Mouse (Mus musculus) stomach, postnatal 0 days (tissue): ENCODE data around the gene Rxra. TPM values are rescaled to one million over a fixed set of nuclear protein-coding genes. Genes with fewer than 3 reads are reported as not detected.
A peak's percentile ranks its signal among the peaks of the same experiment; 100 is the strongest.

Experiments used
- ATAC-seq: fragments of 200-750 bp; cut with Nextera tagmentation; 2 replicates; pipeline ENCODE4 v1.8.0; 2017; ENCODE audit not compliant: low FRiP score, low TSS enrichment
- DNase-seq: peaks from one replicate; pipeline ENCODE4 v3.0.0-alpha.2; 2016; ENCODE audit warnings: low spot score
- H3K27ac ChIP-seq: fragments of 300-500 bp; sonication (generic); replicated peaks from 2 replicates; pipeline ENCODE4 v1.5.1; 2014; ENCODE audit warnings: mild to moderate bottlenecking, control low read depth
- H3K27me3 ChIP-seq: fragments of 300-500 bp; sonication (generic); 2 replicates; pipeline ENCODE4 v1.6.1; 2014; ENCODE audit warnings: low read length; ENCODE audit not compliant: control insufficient read depth, insufficient read depth
- H3K36me3 ChIP-seq: fragments of 300-500 bp; sonication (generic); 2 replicates; pipeline ENCODE4 v1.6.1; 2014; ENCODE audit warnings: low read length, mixed read lengths; ENCODE audit not compliant: control insufficient read depth, insufficient read depth
- H3K4me1 ChIP-seq: fragments of 300-500 bp; sonication (generic); replicated peaks from 2 replicates; pipeline ENCODE4 v1.6.1; 2014; ENCODE audit warnings: antibody characterized with exemption; ENCODE audit not compliant: control insufficient read depth, insufficient read depth
- H3K4me2 ChIP-seq: fragments of 300-500 bp; sonication (generic); replicated peaks from 2 replicates; pipeline ENCODE4 v1.6.1; 2014; ENCODE audit warnings: low read depth, mild to moderate bottlenecking, control low read depth, moderate library complexity
- H3K4me3 ChIP-seq: fragments of 300-500 bp; sonication (generic); 2 replicates; pipeline ENCODE4 v1.5.1; 2014; ENCODE audit warnings: low read depth, low read length, control low read depth
- H3K9ac ChIP-seq: fragments of 300-500 bp; sonication (generic); 2 replicates; pipeline ENCODE4 v1.6.1; 2014; ENCODE audit warnings: mild to moderate bottlenecking, low read length, control low read depth, mixed read lengths
- H3K9me3 ChIP-seq: fragments of 300-500 bp; sonication (generic); 2 replicates; pipeline ENCODE4 v1.6.1; 2016; ENCODE audit warnings: low read length; ENCODE audit not compliant: control insufficient read depth
- CTCF ChIP-seq: IDR thresholded peaks from 2 replicates; pipeline ENCODE4 v1.5.1; 2016; ENCODE audit warnings: antibody characterized with exemption, low read depth, mild to moderate bottlenecking, moderate library complexity
- EP300 ChIP-seq: optimal IDR thresholded peaks from 2 replicates; pipeline ENCODE3; 2016; ENCODE audit warnings: antibody characterized with exemption
- WGBS: fragments of 180-500 bp; shearing (Covaris S2); extraction: QIAGEN DNeasy Blood & Tissue Kit; methylation state at CpG from one replicate; pipeline ENCODE4 v1.1.7; 2014; 5-methylcytosine and 5-hydroxymethylcytosine counted together
- polyA plus RNA-seq: library from polyadenylated mRNA; unstranded; fragments of >200 nt; fragmentation: Nextera tagmentation; extraction: Ambion mirVana; gene quantifications from 2 replicates; pipeline ENCODE4 v1.2.1, GENCODE M21; 2015

The Rxra gene
- polyA plus RNA-seq, 1 experiment from 2014 or later: 8.7 TPM

DNA sequence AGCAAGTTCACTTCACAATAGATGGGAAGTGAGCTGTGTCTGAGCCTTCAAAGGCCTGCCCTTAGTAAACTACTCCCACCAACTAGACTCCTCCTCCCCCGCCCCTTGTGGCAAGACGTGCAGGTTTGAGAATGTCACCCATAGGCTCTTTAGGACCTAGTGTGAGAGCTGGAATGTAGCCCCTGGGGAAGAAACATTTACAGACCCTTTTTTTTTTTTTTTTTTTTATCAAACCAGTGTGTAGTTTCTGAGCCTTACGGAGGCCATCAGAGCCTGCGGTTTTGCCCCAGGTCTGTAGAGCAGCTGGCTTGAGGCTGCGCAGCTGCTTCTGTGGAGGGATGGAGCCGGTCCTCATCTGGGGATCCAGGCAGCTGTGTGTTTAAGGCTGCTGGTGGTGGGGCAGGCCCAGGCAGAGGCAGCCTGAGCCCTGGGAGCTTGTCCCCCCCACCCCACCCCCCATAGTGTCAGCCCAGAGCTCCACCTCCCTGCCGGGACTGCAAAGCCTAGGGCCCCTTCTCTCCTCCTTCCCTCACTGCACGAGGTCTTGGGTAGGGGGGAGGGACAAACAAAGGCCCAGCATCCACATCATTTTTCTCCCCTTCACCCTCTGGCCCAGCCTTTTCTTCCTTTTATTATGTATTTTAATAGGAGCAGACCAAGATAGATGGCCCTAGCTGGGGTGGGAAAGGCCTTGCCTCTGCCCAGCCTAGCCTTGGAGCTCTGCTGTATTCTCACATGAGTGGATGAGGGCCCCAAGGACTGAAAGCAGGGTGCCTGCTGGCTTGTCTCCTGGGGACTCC is 26.2 kb upstream of the Rxra start:
- Histone ChIP-seq H3K27ac (peak overlapping the region; percentile 56; the same call in 1 of the 2 replicates), H3K4me3 (no peak overlapping the region), H3K36me3 (no peaks in the 10 kb centered on the region), H3K9me3 (no peaks in the 10 kb centered on the region), H3K27me3 (no peaks in the 10 kb centered on the region), H3K4me2 (no peak overlapping the region), H3K4me1 (peaks cover 3% of the 10 kb centered on the region; the same call in 1 of the 2 replicates), H3K9ac (no peak overlapping the region)
- no peak for TF ChIP-seq CTCF
- no peak for TF ChIP-seq EP300
- ATAC-seq: peak; percentile 33; the same call in 1 of the 2 replicates
- no peak for DNase-seq
- WGBS: 32% methylated on average over 8 of the region's 8 CpGs

DNA sequence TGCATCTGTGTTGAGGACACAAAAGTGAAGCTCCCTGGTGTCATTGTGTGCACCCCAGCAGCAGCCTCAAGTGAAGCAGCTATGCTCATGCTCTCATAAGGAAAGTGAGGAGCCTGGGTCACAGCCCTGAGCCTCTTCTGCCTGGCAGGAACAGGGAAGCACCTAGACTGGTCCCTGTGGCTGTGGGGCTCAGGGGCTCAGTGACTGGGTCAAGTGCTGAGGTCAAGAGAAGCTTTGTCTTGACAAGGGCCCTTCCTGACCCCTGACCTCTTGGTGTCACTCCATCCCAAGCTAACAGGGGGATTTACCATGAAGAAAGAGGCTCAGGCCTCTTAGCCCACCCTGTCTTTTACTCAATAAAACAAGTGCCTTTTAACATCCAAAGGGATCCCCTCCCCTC is 25.2 kb upstream of the Rxra start:
- no peak overlapping the region for H3K4me2 ChIP-seq
- H3K9ac ChIP-seq: no peak overlapping the region
- ATAC-seq: no peak
- H3K27me3 ChIP-seq: no peaks in the 10 kb centered on the region
- H3K36me3 ChIP-seq: no peaks in the 10 kb centered on the region
- no peak overlapping the region for H3K27ac ChIP-seq
- DNase-seq: no peak
- TF ChIP-seq CTCF (no peak), EP300 (no peak)
- no peaks in the 10 kb centered on the region for H3K9me3 ChIP-seq
- peaks cover 3% of the 10 kb centered on the region; the same call in 1 of the 2 replicates for H3K4me1 ChIP-seq
- no peak overlapping the region for H3K4me3 ChIP-seq

DNA sequence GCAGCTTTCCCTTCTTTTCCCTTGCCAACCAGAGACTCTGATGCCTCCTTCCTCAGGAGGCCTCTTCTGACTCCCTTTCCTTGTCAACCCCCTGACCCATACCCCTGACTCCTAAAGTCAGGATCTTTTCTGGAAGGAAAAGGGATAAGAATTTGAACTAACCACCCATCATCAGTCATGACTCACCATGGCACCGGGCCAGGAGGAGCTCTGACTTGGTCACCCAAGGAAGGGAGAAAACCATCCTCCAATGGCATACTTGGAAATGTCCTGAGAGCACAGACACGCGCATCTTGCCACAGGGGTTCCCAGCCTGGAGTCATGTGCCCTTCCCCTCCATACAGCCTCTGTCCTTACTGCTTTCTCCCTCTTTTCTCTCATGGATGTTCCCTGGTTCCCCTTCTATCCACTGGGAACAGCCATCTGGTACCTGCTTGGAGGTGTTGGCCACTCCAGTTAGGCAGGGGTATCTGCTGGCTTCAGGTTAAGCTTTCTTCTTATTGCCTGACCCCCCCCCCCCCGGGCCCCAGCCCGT is 22.7 kb upstream of the Rxra start:
- 68% methylated on average over 5 of the region's 5 CpGs for WGBS
- TF ChIP-seq EP300 (no peak), CTCF (no peak)
- Histone ChIP-seq H3K27me3 (no peaks in the 10 kb centered on the region), H3K9ac (no peak overlapping the region), H3K4me1 (peaks cover 3% of the 10 kb centered on the region; the same call in 1 of the 2 replicates), H3K36me3 (no peaks in the 10 kb centered on the region), H3K4me2 (no peak overlapping the region), H3K9me3 (no peaks in the 10 kb centered on the region), H3K4me3 (no peak overlapping the region), H3K27ac (no peak overlapping the region)
- DNase-seq (peak; percentile 44), ATAC-seq (no peak)

DNA sequence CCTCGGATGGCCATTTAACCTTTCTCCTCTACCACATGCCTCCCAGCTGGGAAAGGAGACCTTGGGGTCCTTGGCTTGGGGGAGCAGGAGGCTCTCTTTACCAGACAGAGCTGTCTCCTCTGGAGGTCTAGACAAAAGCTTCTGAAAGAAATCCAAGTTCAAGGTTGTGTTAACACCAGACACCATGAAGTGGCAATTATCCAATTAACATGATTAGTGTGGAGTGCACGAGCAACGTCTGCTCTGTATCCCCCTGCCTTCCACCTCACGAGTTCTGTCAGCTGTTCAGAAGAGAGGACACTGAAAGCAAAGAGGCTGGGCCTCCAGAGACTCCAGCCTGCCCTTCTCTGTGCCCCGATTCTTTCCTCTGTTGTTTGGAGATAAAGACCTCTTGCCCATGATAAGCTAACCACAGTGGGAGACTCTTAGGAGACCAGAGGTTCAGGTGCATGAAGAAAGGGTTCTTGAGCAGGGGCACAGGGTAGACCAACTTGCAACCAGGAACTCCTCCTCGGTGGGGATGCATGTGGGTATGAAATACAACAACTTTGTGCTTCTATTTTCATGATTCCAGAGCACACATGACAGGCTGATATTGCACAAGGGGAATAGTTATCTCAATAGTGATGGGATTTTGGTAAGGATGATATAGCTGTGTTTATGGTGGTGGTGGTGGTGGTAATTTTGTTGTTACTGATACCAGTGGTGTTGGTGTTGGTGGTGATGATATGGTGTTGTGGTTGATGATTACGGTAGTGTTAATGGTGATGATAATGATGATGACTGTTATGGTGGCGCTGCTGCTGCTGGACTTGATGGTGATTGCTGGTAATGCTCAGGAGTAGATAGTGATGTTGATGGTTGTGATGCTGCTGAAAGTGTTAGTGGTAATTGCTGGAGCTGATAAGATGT is 21.7 kb upstream of the Rxra start:
- Histone ChIP-seq H3K4me3 (no peak overlapping the region), H3K27ac (no peak overlapping the region), H3K4me2 (no peak overlapping the region), H3K27me3 (no peaks in the 10 kb centered on the region), H3K36me3 (no peaks in the 10 kb centered on the region), H3K4me1 (peaks cover 3% of the 10 kb centered on the region; the same call in 1 of the 2 replicates), H3K9me3 (no peaks in the 10 kb centered on the region), H3K9ac (no peak overlapping the region)
- ATAC-seq (no peak), DNase-seq (no peak)
- WGBS: 63% methylated on average over 8 of the region's 8 CpGs
- no peak for TF ChIP-seq EP300
- no peak for TF ChIP-seq CTCF

DNA sequence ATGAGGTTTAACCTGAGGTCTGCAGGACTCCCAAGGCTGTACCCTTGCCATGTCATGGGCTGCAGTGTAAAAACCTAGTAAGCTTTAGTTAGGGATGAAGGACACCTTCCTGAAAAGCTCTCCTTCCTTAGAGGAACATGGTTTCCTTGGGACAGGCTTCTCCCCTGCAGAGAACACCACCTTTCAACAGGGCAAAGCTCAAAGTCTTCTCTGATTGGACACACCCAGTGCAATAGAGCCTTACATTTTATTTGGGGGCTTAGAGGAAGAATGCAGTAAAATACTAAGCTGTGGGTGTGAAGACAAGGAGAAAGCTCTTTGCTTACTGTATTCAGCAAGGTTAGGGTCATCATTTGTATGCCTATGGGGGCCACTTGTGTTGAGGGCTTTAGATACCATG is 19.7 kb upstream of the Rxra start:
- Histone ChIP-seq H3K36me3 (no peaks in the 10 kb centered on the region), H3K4me3 (no peak overlapping the region), H3K9ac (no peak overlapping the region), H3K9me3 (no peaks in the 10 kb centered on the region), H3K27ac (no peak overlapping the region), H3K4me1 (peaks cover 3% of the 10 kb centered on the region; the same call in 1 of the 2 replicates), H3K27me3 (no peaks in the 10 kb centered on the region), H3K4me2 (no peak overlapping the region)
- ATAC-seq: no peak
- DNase-seq: no peak
- TF ChIP-seq CTCF (no peak), EP300 (no peak)
